Mouse (Mus musculus) left cerebral cortex, postnatal 4 days (tissue): ENCODE data around the gene Gatad2a. TPM values are rescaled to one million over a fixed set of nuclear protein-coding genes. Genes with fewer than 3 reads are reported as not detected.
"Not testable (repeated sequence)": the region's sequence is repeated elsewhere in the genome, so short reads cannot be mapped to it uniquely, and the experiment has no call there.

Source experiments
- DNase-seq: peaks from one replicate; pipeline ENCODE4 v3.0.0-alpha.2; 2022
- intact Hi-C: fragments of 180-260 bp; cut with DNase I; formaldehyde crosslinking; loops from one replicate; pipeline ENCODE4 v1.15.1; 2025
- total RNA-seq, 2 experiments: library from RNA; stranded (reverse); gene quantifications; 2 replicates each; pipeline ENCODE4 v1.2.3; 2021

Gatad2a gene
- total RNA-seq, 2 experiments from 2014 or later = 41.9 to 44.8 TPM

DNA sequence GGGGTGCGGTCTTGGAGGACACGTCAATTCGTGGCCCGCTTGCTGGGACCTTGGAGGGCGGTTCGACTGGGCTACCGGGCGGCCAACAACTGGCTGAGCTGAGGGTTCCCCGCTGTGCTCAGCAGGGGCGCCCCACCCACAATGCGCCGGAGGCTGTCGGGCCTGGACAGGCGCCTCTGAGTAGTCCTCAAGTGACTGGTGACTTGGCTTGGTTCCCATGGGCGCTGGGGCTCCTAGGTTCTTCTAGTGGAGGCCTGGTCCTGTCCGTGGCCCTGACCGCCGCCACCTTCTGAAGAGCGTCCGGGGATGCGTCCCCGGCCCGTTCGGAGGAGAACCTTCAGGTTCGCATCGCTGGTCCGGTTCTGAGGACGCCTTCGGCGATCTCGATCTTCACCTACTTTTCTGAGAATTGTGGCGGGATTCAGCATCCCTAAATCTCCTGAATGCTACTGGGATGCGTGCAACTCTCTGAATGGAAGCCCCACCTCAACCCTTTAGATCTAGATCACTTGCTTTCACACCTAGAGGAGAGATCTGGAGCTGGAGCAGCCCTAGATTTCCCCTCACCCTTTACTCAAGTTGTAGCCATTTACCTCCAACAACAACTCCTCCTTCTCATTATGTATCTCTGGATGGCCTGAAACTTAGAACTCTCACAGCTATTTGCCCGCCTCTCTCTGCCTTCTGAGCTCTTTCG, 553 bp upstream of the Gatad2a start:
- intact Hi-C loops = no loop called here
- no peak for DNase-seq

DNA sequence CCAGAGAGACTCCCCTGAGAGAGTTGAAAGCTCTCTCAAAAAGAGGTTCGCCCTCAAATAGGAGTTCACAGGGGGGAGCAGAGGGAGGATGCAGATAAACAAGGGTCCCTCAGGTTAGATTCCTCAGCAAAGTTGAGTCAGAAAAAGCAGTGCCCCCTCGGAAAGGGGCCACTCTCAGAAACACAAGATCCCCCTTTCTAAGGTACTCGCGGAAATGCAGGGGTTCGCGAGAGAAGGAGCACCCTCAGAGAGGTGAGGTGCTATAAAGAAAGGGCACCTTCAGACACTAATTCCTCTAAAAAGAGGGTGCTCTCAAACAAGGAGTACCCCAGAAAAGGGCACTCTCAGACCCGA, 785 bp downstream of the Gatad2a start:
- intact Hi-C loops = no loop called here
- DNase-seq = no peak

DNA sequence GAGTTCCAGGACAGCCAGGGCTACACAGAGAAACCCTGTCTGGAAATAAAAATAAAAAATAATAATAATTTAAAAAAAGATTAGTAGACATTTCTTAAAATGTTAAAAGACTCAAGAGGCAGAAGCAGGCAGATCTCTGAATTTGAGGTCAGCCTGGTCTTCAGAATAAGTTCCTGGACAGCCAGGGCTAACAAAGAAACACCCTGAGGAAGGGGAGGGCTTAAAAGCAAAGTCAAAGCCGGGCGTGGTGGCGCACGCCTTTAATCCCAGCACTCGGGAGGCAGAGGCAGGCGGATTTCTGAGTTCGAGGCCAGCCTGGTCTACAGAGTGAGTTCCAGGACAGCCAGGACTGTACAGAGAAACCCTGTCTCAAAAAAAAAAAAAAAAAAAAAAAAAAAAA, 7.2 kb downstream of the Gatad2a start:
- DNase-seq, intact Hi-C loops: not testable (repeated sequence)

DNA sequence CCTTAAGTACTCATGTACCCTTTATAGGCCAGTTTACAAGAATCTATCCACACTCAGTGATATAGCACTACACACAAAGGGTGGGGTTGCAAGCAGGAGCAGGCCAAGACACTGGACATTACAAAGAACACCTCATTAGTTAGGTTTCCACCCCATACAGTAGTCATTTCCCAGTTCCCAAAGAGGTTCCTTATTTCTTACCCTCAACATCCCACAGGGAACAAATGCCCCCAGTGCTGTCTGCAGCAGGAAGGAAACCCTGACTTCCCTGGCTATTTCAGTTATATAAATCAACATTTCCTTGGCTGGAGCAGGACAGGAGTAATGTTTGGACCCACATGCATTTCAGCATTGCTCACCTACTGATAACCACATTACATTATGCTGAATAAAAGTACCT, 8.4 kb downstream of the Gatad2a start:
- DNase-seq = no peak
- intact Hi-C loops = no loop called here

DNA sequence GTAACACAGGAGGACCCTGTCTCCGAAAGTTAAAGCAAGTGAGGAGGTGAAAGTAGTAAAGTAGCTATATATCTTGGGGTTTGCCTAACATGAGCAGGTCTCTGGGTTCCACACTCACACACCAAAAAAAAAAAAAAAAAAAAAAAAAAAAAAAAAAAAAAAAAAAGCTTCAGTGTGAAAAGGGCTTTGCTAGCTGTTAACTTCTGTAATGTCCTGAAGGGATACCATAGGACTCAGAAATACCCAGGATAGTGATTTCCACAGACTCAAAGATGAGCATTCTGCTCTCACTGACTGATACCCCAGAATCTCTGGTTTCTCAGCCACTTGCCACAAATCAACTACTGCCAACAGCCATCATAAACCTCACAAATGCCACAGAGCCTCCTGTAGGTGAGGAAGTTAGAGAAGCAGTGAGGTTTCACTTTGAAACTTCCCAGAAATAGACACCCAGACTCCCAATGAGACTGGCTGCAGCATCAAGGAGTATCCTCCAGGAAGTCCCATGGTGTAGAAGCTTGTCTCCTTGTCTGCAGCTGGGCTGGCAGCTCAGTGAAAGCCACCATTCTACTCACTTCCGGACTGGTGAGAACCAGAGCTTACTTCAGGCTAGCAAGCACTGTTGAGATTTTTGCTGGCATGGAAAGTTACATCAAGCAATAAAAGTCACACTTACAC, 11.2 kb downstream of the Gatad2a start:
- intact Hi-C loops = no loop called here

DNA sequence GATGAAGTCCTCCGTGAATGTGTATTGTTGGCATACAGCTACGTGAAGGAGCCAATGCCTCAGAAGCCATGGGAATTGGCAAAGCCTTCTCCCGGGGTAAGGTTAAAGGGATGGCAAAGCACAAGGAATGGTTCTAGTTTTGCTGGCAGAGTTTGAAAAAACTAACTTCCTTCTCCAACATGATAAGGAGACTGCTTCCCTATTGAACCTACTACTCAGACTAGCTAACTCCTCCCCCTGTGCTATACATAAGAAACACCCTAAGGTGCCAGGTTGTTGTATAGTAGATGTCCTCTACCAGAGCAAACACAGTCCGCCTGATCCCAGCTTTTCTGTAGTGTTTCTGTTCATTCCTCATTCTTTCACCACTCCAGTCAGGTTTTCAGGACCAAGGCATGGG, 17.7 kb downstream of the Gatad2a start:
- no peak for DNase-seq
- intact Hi-C loops = no loop called here

More for the DNA sequence above, 11.2 kb downstream of the Gatad2a start:
- DNase-seq = no peak

DNA sequence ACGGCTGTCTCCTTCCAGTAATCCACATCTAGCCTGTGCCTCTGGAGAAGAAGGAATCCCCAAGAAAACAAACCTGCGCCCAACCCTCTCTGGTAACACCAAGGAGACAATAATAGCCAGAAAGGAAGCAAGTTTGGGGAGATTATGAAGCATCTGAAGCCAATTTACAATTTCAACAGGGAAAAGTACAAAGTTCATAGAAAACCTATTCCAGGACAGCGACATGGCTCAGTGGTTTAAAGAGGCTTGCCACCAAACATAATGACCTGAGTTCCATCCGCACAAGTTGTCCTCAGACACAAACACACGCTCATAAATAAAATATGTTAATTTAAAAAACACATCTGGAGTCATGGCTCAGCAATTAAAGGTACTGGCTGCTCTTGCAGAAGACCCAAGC, 21.4 kb downstream of the Gatad2a start:
- no peak for DNase-seq
- intact Hi-C loops = no loop called here

DNA sequence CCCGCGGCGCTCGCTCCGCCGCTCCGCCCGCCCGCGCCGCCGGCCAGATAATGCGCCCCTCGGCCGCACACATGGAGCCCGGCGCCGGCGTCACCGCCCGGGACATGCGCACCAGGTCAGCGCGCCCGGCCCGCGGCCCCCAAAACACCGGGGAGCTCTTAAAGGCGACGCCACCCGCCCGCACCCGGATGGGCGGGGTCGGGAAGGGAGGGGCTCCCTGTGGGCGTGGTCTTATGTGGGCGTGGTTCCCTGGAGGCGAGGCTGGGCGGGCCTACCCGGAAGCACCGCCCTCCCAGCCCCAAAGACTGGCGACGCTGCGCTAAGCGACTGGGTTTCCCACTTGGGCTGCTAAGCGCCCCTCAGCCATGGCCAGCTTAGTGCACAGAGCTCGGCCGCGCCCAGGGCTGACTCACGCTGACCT, 22.0 kb downstream of the Gatad2a start:
- peak; percentile 95 for DNase-seq
- intact Hi-C loops = no loop called here

DNA sequence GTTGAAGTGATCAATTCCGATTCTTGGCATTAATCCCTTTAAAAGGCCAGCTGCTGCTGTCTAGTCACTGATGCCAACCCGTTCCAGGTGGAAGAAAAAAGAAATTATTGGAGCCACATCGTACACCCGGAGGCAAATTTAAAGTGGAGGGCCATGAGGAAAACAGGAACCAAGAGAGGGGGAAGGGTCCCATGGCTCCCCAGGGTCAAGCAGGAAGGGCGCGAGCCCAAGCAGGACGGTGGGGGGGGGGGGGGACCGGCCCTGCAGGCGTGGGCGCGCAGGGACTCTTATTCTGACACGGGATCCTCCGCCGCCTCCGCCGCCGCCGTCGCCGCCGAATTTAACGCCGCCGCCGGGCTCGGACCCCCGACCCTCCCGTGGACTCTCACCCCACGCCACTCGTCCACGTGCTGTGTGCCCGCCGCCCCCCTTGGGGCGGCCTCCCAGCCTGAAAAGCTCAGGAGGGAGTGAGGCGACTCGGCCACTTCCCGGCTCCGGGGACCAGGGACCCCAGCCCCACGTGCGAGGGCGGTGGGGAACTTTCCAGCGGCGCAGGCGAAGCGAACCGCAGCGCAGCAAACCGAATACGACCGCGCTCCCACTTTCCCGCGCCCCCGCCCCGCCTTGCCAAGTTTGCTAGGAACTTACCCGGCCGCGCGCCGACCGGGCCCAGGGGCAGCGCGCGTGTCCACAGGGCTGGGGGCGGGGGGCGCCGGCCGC, 22.6 kb downstream of the Gatad2a start:
- intact Hi-C loops = no loop called here
- DNase-seq = peak; percentile 60

DNA sequence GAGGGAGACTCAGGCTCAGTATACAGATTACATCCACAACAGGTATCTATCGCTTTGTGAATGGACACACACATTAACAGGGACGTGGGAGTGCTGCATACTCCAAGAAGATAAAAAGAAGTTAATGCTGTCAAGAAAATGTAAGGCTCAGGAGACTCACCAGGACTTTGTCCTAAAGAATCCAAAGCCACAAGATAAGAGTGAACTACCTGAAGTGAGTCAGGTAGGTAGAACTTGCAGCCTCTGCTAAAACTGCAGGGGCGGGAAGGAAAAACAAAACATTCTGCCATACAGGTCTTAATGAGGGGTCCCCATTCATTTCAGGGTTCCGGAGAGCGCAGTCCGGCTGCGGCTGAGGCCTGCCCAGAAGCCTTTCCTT, 23.1 kb downstream of the Gatad2a start:
- intact Hi-C loops = no loop called here
- DNase-seq = no peak

DNA sequence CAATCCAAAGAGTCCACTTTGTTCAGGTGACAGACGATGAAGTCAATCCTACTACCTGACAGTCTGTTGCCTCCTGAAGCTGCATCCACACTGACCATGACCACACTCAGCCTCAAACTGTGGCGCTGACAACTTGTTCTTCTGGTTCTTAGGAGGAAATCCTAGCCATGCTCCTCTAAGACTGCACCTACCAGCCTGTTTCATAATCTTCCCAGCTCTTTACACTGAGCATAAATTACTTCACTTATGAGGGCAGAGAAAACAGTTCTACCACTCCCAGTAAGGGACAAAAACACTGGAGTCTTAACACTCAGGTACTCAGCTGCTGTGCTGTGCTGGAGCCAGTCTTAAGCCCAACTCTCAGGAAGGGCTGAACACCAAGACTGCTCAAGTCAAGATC, 25.3 kb downstream of the Gatad2a start:
- intact Hi-C loops = no loop called here

DNA sequence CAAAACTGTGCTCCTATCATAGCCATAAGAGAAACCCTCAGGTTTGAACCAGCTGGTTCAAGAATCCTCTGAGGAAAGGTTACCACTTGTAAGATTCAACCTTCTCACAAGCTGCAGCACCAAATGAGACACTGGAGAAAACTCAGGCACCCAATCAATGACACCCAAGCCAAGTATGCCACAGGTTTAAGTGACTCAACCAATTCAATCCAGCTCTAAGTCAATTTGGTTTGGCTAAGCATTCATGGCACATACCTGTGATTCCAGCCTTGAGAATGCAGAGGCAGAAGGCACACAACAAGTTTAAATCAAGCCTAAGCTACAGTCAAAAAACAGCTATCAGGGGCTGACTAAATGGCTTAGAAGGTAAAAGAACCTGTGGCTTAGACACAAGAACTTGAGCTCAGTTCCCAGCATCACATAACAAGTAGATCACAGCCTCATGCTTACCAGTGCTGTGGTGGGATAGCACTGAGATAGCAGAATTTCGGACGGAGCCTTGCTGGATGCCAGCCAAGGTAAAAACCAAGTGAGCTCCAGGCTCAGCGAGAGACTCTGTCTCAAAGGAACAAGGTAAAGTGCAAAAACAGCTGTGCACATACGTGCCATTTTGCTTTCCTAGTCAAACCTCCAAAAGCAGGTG, 28.8 kb downstream of the Gatad2a start:
- intact Hi-C loops = no loop called here
- DNase-seq = no peak

More for the DNA sequence above, 25.3 kb downstream of the Gatad2a start:
- no peak for DNase-seq

DNA sequence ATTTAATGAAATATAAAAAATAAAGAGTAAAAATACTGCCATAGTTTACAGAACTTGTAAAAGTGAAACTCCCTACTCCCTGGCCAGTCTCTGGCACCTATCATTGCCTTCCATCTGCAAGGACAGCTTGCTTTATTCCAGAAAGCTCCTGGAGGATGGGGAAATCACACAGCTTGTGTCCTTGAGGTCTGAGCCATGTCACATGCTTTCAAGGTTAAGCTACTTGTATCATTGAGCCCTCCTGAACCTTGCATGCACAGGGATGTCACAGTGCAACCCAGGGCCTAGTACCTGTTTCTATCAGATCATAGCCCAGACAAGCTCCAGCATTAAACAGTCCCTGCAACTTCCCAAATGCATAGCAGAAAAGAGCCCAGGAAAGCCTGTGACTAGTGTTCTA, 36.9 kb downstream of the Gatad2a start:
- intact Hi-C loops = no loop called here

DNA sequence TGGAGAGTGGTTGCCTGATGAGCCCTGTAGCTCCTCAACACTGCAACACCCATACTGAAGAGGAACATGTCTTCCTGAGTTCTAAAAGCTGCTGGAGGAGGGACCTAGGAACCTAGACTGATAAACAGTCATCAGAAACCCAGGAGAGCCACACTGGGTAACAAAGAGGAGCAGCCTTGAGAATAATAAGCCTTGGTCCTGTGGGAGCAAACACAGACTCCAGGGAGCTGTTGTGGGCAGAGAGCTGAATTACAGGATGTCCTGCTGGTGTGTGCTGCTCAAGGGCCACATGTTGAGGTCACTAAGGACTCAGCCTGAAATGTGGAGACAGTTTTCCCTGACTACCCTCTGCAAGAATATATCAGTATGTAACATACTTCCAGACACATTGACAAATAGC, 38.3 kb downstream of the Gatad2a start:
- intact Hi-C loops = no loop called here
- no peak for DNase-seq

More for the DNA sequence above, 36.9 kb downstream of the Gatad2a start:
- DNase-seq = no peak

DNA sequence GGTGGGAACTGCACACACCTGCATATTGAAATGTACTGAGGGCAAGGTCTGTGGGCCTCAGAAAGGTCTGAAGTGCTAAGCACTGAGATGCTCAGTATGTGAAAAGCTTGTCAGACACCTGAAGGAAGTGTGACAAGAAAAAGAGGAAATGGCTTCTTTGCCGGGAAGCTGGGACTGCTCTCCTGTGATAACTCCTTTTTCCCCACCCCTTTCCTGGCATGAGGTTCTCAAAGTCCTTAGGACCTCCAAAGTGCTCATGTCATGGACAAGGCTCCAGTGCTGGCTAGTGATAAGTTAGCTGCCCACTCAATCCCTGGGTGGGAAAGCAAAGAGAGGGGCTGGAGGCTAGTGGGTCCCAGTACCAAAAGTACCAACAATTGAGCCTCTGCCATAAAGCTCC, 38.8 kb downstream of the Gatad2a start:
- intact Hi-C loops = no loop called here

DNA sequence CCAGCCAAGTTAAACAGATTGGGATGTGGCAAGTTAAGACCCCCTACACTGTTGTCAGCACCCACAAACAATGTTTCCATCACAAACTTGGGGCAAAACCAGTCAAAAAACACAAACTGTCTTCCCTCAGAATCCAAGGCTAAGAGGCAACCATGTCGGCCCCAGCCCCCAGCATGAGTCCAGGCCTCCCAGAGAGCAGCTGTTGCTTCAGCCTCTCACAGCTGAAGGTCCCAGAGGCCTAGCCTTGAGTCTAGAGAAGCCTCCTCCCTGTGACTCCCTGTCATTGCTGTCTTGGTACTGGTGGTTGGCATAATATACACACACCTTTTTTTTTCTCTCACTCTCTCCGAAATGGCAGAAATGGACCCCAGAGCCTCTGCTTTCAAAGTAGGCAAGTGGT, 39.5 kb downstream of the Gatad2a start:
- no peak for DNase-seq
- intact Hi-C loops = no loop called here

More for the DNA sequence above, 38.8 kb downstream of the Gatad2a start:
- no peak for DNase-seq

DNA sequence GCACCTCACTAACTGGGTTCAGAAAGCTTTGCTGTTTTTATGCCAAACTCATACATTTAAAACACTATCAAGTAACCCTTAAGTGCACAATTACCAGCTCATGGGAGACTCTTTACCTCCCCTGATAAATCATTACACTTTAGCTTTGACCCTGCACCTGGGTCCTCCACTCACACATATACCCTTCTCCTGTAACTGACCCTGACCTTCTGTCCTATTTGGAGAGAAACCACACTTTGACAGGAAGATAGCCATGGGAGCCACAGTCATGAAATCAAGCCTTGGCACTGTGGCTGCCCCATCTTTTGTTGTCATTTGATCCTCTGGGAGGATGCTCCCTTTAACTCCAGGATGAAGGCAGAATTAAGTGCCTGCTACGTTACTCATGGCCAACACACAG, 41.5 kb downstream of the Gatad2a start:
- intact Hi-C loops = no loop called here

DNA sequence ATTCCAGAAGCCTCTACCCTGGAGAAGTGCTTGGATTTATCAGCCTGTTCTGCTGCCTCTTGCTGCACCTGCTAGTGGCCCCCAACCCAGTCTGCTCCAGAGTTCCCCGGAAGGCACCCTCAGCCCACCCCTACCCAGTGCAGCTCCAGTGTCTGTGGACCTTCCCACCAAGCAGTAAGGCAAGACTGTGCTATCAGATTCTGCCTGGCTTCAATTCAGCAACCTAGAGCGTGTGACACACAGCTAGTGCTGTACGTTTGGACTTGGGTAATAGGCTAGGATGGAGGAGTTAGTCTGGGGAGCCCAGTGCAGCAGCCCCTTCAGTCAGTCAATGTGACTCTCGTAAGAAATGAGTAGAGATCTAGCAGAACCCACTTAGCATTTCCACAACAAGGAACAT, 42.0 kb downstream of the Gatad2a start:
- intact Hi-C loops = no loop called here
- no peak for DNase-seq

More for the DNA sequence above, 41.5 kb downstream of the Gatad2a start:
- no peak for DNase-seq

DNA sequence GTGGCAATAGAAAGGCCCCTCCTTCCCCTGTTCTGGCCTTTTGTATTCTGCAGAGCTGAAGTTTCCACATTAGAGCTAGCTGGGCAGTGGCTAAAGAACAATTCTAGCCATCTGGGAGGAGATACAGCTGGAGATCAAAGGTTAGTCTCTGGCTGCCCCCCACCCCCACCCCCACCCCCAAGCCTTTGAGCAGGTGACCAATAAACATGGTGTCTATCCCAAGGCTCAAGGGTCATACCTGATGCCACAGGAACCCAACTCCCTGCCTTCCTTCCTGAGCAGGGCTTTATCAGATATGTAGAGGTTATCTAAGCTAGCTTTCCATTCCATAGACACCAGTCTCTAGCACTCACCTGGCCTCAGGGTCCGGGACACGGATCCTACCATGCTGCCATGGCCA, 45.9 kb downstream of the Gatad2a start:
- intact Hi-C loops = no loop called here
- DNase-seq = no peak

DNA sequence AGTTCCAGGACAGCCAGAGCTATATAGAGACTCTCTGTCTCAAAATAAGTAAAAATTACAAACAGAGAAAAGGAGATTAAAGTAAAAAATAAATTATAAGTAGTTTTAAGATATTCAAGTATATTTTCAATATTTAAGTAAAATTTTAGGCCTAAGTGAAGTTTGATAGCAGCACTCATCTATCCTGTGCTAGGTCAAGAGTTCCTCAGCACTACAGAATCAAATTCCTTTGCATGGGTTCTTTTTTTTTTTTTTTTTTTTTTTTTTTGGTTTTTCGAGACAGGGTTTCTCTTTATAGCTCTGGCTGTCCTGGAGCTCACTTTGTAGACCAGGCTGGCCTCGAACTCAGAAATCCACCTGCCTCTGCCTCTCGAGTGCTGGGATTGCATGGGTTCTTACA, 53.7 kb downstream of the Gatad2a start:
- intact Hi-C loops, DNase-seq: not testable (repeated sequence)

DNA sequence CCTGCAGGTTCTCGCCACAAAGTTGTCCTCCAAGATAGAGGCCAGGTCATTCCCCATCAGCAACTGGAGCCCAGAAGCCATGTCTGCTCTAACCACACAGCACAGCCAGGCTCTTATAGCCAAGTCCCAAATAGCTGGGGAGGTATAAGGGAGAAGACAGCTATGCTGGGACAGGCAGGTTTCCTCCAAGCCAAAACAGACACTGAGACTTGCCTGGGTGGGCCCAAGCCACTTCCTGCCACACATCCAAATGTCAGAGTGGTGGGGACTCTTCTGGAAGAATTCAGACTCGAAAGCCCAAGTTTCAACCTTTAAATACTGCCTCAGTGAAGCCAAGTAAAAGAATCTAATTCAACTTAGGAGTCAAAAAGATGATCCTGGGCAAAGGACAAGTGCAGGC, 55.8 kb downstream of the Gatad2a start:
- DNase-seq = no peak
- intact Hi-C loops = no loop called here
